Mouse (Mus musculus): ENCODE measurements around the gene Pik3ca. TPM values are rescaled to one million over a fixed set of nuclear protein-coding genes. Genes with fewer than 3 reads are reported as not detected.

The Pik3ca gene
- polyA plus RNA-seq, 1 experiment from 2014 or later = 15.5 TPM

DNA sequence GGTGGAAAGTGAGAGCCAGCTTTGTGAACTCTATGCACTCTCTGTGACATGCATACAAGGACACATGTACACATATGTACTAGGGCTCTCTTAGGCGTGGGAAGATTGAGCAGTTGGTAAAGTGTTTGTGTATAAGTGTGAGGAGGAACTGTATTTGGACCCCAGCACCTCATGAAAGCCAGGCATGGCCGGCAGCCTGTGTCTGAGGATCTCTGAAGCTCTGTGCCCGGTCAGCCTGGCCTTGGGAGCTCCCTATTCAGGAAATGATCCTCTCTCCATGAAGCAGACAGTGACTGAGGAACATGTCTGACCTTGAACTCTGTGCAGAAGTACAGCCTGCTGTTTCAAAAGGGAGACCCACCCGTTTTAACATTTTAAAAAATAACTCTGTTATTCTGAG lies 41.2 kb downstream of the Pik3ca start:
- Histone ChIP-seq H3K27me3 (replicated peaks; ENCODE audit: control insufficient read depth, insufficient read depth, low read length) (no peaks in the 10 kb centered on the region), H3K4me3 (ENCODE audit: low read depth, low read length) (no peak overlapping the region), H3K27ac (replicated peaks; ENCODE audit: low read depth, low read length) (no peak overlapping the region), H3K4me1 (ENCODE audit: control insufficient read depth, insufficient read depth, low read length) (no peaks in the 10 kb centered on the region), H3K9ac (ENCODE audit: low read depth, low read length) (no peak overlapping the region), H3K9me3 (ENCODE audit: control insufficient read depth, low read length) (no peaks in the 10 kb centered on the region), H3K36me3 (ENCODE audit: control insufficient read depth, insufficient read depth, low read length) (peaks cover 60% of the 10 kb centered on the region), H3K4me2 (ENCODE audit: low read depth, low read length) (no peak overlapping the region)
- ATAC-seq (ENCODE audit: low read depth) (no peak), DNase-seq (ENCODE audit: low spot score) (no peak)
- 87% methylated on average over 4 of the region's 4 CpGs for WGBS

GRCm38 (mm10) chr3:32441710-32442109 lies 44.2 kb downstream of the Pik3ca start:
- H3K9me3 ChIP-seq (ENCODE audit: control insufficient read depth, low read length) = no peaks in the 10 kb centered on the region
- no peak overlapping the region for H3K4me3 ChIP-seq (ENCODE audit: low read depth, low read length)
- H3K4me1 ChIP-seq (ENCODE audit: control insufficient read depth, insufficient read depth, low read length) = no peaks in the 10 kb centered on the region
- H3K27ac ChIP-seq (replicated peaks; ENCODE audit: low read depth, low read length) = no peak overlapping the region
- H3K4me2 ChIP-seq (ENCODE audit: low read depth, low read length) = no peak overlapping the region
- no peak for ATAC-seq (ENCODE audit: low read depth)
- H3K27me3 ChIP-seq (replicated peaks; ENCODE audit: control insufficient read depth, insufficient read depth, low read length) = no peaks in the 10 kb centered on the region
- no peak for DNase-seq (ENCODE audit: low spot score)
- H3K36me3 ChIP-seq (ENCODE audit: control insufficient read depth, insufficient read depth, low read length) = peaks cover 75% of the 10 kb centered on the region
- no peak overlapping the region for H3K9ac ChIP-seq (ENCODE audit: low read depth, low read length)

- ATAC-seq (ENCODE audit: low read depth) (peak; percentile 30; the same call in 1 of the 2 replicates), DNase-seq (ENCODE audit: low spot score) (no peak)
- Histone ChIP-seq H3K4me2 (ENCODE audit: low read depth, low read length) (no peak overlapping the region), H3K27me3 (replicated peaks; ENCODE audit: control insufficient read depth, insufficient read depth, low read length) (no peaks in the 10 kb centered on the region), H3K36me3 (ENCODE audit: control insufficient read depth, insufficient read depth, low read length) (peaks cover 80% of the 10 kb centered on the region), H3K9me3 (ENCODE audit: control insufficient read depth, low read length) (no peaks in the 10 kb centered on the region), H3K27ac (replicated peaks; ENCODE audit: low read depth, low read length) (no peak overlapping the region), H3K9ac (ENCODE audit: low read depth, low read length) (no peak overlapping the region), H3K4me3 (ENCODE audit: low read depth, low read length) (no peak overlapping the region), H3K4me1 (ENCODE audit: control insufficient read depth, insufficient read depth, low read length) (no peaks in the 10 kb centered on the region)
- WGBS = 76% methylated on average over 11 of the region's 11 CpGs
These were observed 57.0 kb downstream of the Pik3ca start for GRCm38 (mm10) chr3:32454329-32455021.

DNA sequence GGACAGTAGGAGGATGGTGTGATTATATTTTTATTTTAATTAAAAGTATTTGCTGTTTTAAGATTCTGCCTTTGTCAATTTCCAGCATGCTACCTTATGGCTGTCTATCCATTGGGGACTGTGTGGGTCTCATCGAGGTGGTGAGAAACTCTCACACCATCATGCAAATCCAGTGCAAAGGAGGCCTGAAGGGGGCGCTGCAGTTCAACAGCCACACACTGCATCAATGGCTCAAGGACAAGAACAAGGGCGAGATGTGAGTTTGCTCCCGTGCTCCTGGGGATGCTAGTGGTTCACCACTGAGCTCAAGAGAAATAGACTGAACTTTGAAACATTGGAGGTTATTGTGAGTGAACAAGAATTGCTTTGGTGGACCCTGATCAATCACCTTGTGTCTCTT lies 62.3 kb downstream of the Pik3ca start:
- DNase-seq (ENCODE audit: low spot score) = peak; percentile 8
- H3K4me2 ChIP-seq (ENCODE audit: low read depth, low read length) = no peak overlapping the region
- no peaks in the 10 kb centered on the region for H3K27me3 ChIP-seq (replicated peaks; ENCODE audit: control insufficient read depth, insufficient read depth, low read length)
- no peak overlapping the region for H3K27ac ChIP-seq (replicated peaks; ENCODE audit: low read depth, low read length)
- ATAC-seq (ENCODE audit: low read depth) = no peak
- WGBS = 65% methylated on average over 4 of the region's 4 CpGs
- no peaks in the 10 kb centered on the region for H3K4me1 ChIP-seq (ENCODE audit: control insufficient read depth, insufficient read depth, low read length)
- no peak overlapping the region for H3K4me3 ChIP-seq (ENCODE audit: low read depth, low read length)
- H3K36me3 ChIP-seq (ENCODE audit: control insufficient read depth, insufficient read depth, low read length) = peaks cover 85% of the 10 kb centered on the region
- H3K9me3 ChIP-seq (ENCODE audit: control insufficient read depth, low read length) = no peaks in the 10 kb centered on the region
- no peak overlapping the region for H3K9ac ChIP-seq (ENCODE audit: low read depth, low read length)

- H3K4me1 ChIP-seq (ENCODE audit: control insufficient read depth, insufficient read depth, low read length) = no peaks in the 10 kb centered on the region
- H3K9me3 ChIP-seq (ENCODE audit: control insufficient read depth, low read length) = no peaks in the 10 kb centered on the region
- ATAC-seq (ENCODE audit: low read depth) (no peak), DNase-seq (ENCODE audit: low spot score) (no peak)
- peaks cover 32% of the 10 kb centered on the region for H3K36me3 ChIP-seq (ENCODE audit: control insufficient read depth, insufficient read depth, low read length)
- no peak overlapping the region for H3K4me3 ChIP-seq (ENCODE audit: low read depth, low read length)
- H3K9ac ChIP-seq (ENCODE audit: low read depth, low read length) = no peak overlapping the region
- H3K27me3 ChIP-seq (replicated peaks; ENCODE audit: control insufficient read depth, insufficient read depth, low read length) = no peaks in the 10 kb centered on the region
- H3K27ac ChIP-seq (replicated peaks; ENCODE audit: low read depth, low read length) = no peak overlapping the region
- H3K4me2 ChIP-seq (ENCODE audit: low read depth, low read length) = no peak overlapping the region
- WGBS = 90% methylated on average over 4 of the region's 4 CpGs
These were observed 69.8 kb downstream of the Pik3ca start for GRCm38 (mm10) chr3:32467321-32467720.

GRCm38 (mm10) chr3:32468411-32468810 lies 70.9 kb downstream of the Pik3ca start:
- no peak overlapping the region for H3K9ac ChIP-seq (ENCODE audit: low read depth, low read length)
- H3K4me1 ChIP-seq (ENCODE audit: control insufficient read depth, insufficient read depth, low read length) = no peaks in the 10 kb centered on the region
- 72% methylated on average over 4 of the region's 4 CpGs for WGBS
- no peaks in the 10 kb centered on the region for H3K9me3 ChIP-seq (ENCODE audit: control insufficient read depth, low read length)
- DNase-seq (ENCODE audit: low spot score) (no peak), ATAC-seq (ENCODE audit: low read depth) (no peak)
- no peak overlapping the region for H3K4me2 ChIP-seq (ENCODE audit: low read depth, low read length)
- H3K27me3 ChIP-seq (replicated peaks; ENCODE audit: control insufficient read depth, insufficient read depth, low read length) = no peaks in the 10 kb centered on the region
- H3K36me3 ChIP-seq (ENCODE audit: control insufficient read depth, insufficient read depth, low read length) = peaks cover 21% of the 10 kb centered on the region
- no peak overlapping the region for H3K4me3 ChIP-seq (ENCODE audit: low read depth, low read length)
- no peak overlapping the region for H3K27ac ChIP-seq (replicated peaks; ENCODE audit: low read depth, low read length)

GRCm38 (mm10) chr3:32470449-32470848 lies 73.0 kb downstream of the Pik3ca start:
- ATAC-seq (ENCODE audit: low read depth) = no peak
- H3K9me3 ChIP-seq (ENCODE audit: control insufficient read depth, low read length) = no peaks in the 10 kb centered on the region
- 70% methylated on average over 7 of the region's 7 CpGs for WGBS
- H3K9ac ChIP-seq (ENCODE audit: low read depth, low read length) = no peak overlapping the region
- no peaks in the 10 kb centered on the region for H3K4me1 ChIP-seq (ENCODE audit: control insufficient read depth, insufficient read depth, low read length)
- no peaks in the 10 kb centered on the region for H3K27me3 ChIP-seq (replicated peaks; ENCODE audit: control insufficient read depth, insufficient read depth, low read length)
- no peak overlapping the region for H3K27ac ChIP-seq (replicated peaks; ENCODE audit: low read depth, low read length)
- no peak overlapping the region for H3K4me3 ChIP-seq (ENCODE audit: low read depth, low read length)
- DNase-seq (ENCODE audit: low spot score) = no peak
- H3K36me3 ChIP-seq (ENCODE audit: control insufficient read depth, insufficient read depth, low read length) = peaks cover 6% of the 10 kb centered on the region
- no peak overlapping the region for H3K4me2 ChIP-seq (ENCODE audit: low read depth, low read length)

DNA sequence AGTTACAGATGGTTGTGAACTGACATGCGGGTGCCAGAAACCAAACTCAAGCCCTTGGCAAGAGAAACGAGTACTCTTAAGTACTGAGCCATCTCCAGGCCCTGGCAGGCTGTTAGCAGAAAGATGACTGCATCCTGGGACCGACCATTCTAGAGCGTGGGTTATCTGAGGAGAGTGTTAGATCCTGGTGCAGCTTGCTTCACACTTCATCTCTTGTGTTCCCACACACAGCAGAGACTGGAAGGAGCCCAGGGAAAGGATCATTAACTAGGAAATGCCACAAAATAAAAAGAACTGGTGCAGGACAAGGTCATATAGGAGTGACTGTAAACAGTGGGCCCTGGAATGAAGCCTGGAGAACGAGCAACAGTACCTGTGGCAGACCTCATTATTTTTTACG lies 73.6 kb downstream of the Pik3ca start:
- Histone ChIP-seq H3K9me3 (ENCODE audit: control insufficient read depth, low read length) (no peaks in the 10 kb centered on the region), H3K36me3 (ENCODE audit: control insufficient read depth, insufficient read depth, low read length) (peaks cover 5% of the 10 kb centered on the region), H3K4me1 (ENCODE audit: control insufficient read depth, insufficient read depth, low read length) (no peaks in the 10 kb centered on the region), H3K4me3 (ENCODE audit: low read depth, low read length) (no peak overlapping the region), H3K27me3 (replicated peaks; ENCODE audit: control insufficient read depth, insufficient read depth, low read length) (no peaks in the 10 kb centered on the region), H3K27ac (replicated peaks; ENCODE audit: low read depth, low read length) (no peak overlapping the region), H3K9ac (ENCODE audit: low read depth, low read length) (no peak overlapping the region), H3K4me2 (ENCODE audit: low read depth, low read length) (no peak overlapping the region)
- WGBS = 78% methylated on average over 6 of the region's 6 CpGs
- DNase-seq (ENCODE audit: low spot score) (no peak), ATAC-seq (ENCODE audit: low read depth) (no peak)

GRCm38 (mm10) chr3:32472191-32472900 lies 74.9 kb downstream of the Pik3ca start:
- no peaks in the 10 kb centered on the region for H3K4me1 ChIP-seq (ENCODE audit: control insufficient read depth, insufficient read depth, low read length)
- no peak overlapping the region for H3K4me3 ChIP-seq (ENCODE audit: low read depth, low read length)
- H3K36me3 ChIP-seq (ENCODE audit: control insufficient read depth, insufficient read depth, low read length) = no peaks in the 10 kb centered on the region
- ATAC-seq (ENCODE audit: low read depth) = no peak
- 40% methylated on average over 14 of the region's 14 CpGs for WGBS
- DNase-seq (ENCODE audit: low spot score) = peak; percentile 10
- no peaks in the 10 kb centered on the region for H3K27me3 ChIP-seq (replicated peaks; ENCODE audit: control insufficient read depth, insufficient read depth, low read length)
- H3K9ac ChIP-seq (ENCODE audit: low read depth, low read length) = no peak overlapping the region
- H3K4me2 ChIP-seq (ENCODE audit: low read depth, low read length) = no peak overlapping the region
- no peaks in the 10 kb centered on the region for H3K9me3 ChIP-seq (ENCODE audit: control insufficient read depth, low read length)
- no peak overlapping the region for H3K27ac ChIP-seq (replicated peaks; ENCODE audit: low read depth, low read length)
